Mouse (Mus musculus): Measurements from ENCODE around the gene Zbtb39.

The Zbtb39 gene

GRCm38 (mm10) chr10:127739083-127739660 is at the start of gene Zbtb39:
TSS of gene Zbtb39 (plus strand) at chr10:127739538.
- peak; percentile 80 for DNase-seq (ENCODE audit: low read depth, low spot score)

DNA sequence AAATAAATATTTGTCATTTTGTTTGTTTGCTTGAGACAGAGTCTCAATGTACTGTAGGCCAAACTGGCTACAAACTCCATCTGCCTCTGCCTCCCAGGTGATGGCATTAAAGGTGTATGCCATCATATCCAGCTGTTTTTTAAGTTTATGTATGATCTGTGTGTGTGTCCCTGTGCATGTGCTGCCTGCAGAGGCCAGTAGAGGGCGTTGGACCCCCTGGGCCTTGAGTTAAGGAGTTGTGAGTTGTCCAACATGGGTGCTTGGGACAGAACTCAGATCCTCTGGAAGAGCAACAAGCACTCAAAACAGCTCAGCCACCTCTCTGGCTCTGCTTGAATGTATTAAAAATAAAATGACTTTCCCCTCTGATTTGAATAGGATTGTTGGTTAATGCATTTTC is 48.3 kb upstream of the Zbtb39 start:
- no peak for DNase-seq (ENCODE audit: low read depth, low spot score)

GRCm38 (mm10) chr10:127694636-127695035 is 44.7 kb upstream of the Zbtb39 start:
- DNase-seq (ENCODE audit: low read depth, low spot score) = peak; percentile 44

DNA sequence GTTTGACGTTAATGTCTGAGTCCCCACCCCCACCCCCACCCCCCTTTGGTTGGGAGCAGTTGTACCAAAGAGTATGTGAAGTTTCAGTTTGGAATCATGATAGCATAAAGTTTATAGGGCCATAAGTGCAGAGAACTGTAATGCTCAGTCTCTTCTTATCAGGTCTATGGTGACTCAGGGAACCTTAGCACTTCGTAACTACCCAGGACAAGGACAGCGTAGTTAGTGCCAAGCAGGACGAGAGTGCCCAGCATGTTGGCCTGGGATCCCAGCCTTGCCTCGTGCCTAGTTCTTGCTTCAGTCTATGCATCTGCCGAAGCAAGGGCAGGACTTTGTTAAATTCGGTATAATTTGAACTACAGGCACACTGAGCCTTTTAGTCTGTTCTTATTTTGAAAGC is 43.6 kb upstream of the Zbtb39 start:
- no peak for DNase-seq (ENCODE audit: low read depth, low spot score)

- no peak for DNase-seq (ENCODE audit: low read depth, low spot score)
Measured at GRCm38 (mm10) chr10:127698966-127699365, 40.4 kb upstream of the Zbtb39 start.

DNA sequence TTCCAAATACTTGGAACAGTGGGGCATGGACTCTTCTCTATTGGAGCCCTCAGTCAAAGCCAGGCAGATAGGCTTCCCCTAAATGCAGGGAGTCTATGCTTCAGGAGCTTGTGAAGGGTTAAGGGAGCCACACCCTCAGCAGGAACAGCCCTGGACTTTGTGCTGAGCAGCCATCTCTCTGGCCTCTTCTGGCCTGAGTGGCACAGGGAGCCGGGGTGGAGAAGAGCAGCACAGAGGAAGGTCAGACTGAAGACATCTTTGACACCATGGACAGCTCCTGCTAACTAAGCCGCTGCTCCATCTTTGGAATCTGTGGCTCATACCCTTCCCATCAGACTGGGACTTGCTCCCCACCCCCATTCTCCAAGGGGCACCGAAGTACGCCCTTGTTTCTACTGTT is 36.0 kb upstream of the Zbtb39 start:
- DNase-seq (ENCODE audit: low read depth, low spot score) = no peak

- DNase-seq (ENCODE audit: low read depth, low spot score) = no peak
Measured at GRCm38 (mm10) chr10:127704293-127704692, 35.0 kb upstream of the Zbtb39 start.

- no peak for DNase-seq (ENCODE audit: low read depth, low spot score)
Measured at GRCm38 (mm10) chr10:127704766-127705220, 34.5 kb upstream of the Zbtb39 start, which contains the start of gene Myo1a. TSS of gene Myo1a (plus strand) at chr10:127705170.

DNA sequence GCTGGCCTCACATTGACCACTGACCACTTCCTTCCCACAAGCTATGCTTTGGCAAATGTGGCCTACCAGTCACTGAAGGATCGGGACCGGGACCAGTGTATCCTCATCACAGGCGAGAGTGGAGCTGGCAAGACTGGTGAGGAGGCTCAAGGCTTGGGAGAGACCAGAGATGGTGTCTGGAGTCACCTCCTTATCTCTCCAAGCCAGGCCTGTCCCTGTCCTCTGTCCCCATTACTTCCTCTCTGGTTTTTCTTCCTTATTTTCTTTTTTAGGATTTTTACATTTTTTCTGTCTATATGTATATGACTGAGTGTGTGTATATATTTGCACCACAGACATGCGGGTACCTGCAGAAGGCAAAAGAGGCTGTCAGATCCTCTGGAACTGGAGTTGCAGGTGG is 33.6 kb upstream of the Zbtb39 start:
- DNase-seq (ENCODE audit: low read depth, low spot score) = no peak

DNA sequence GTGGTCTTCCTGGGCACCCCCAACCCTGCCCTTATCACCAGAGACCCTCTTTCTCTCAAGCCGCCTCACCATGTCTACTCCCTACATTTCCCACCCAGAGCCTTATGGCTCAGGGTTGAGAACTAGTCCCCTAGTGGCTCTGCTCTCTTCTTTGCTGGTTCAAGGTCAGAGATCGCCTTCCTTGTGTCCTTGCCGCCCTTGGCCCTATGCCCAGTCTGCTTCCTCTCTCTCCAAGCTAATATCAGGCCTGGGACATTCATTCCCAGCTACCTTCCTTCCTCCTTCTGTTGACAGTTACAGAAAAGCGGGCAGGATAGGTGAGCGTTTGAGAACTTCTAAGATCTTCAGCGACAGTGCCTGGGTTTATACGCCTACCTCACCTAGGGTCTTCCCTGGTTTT is 31.6 kb upstream of the Zbtb39 start:
- no peak for DNase-seq (ENCODE audit: low read depth, low spot score)

- DNase-seq (ENCODE audit: low read depth, low spot score) = no peak
Measured at GRCm38 (mm10) chr10:127708850-127709370, 30.4 kb upstream of the Zbtb39 start.

DNA sequence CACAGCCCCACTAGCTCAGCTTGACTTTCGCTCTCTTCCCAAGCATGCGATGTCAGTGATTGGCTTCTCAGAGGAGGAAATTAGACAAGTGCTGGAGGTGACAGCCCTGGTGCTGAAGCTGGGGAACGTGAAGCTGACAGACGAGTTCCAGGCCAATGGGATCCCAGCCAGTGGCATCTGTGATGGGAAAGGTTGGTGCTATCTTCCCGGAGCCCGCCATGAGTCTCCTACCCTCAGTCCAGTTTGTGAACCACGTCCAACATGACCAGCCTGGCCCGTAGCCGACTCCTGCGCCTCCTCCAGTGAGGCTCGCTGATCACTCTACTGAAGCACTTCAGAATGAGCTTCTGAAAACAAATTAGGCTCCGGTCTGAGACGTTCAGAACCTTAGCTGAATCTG is 29.0 kb upstream of the Zbtb39 start:
- no peak for DNase-seq (ENCODE audit: low read depth, low spot score)

DNA sequence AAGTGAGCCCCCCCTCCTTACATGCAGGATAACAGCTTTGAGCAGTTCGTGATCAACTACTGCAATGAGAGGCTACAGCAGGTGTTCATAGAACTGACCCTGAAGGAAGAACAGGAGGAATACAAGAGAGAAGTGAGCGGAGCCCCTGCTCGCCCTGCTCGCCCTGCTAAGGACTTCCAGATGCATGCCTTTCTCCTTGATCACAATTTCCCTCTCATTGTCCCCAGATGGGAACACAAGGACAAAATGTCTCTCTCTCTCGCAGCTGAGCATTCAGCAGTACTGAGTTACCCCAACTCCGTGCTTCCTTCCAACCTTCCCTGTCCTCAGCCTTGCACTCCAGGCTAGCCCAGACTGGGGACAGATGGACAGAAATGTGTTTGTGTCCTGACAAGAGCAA is 26.6 kb upstream of the Zbtb39 start:
- no peak for DNase-seq (ENCODE audit: low read depth, low spot score)

DNA sequence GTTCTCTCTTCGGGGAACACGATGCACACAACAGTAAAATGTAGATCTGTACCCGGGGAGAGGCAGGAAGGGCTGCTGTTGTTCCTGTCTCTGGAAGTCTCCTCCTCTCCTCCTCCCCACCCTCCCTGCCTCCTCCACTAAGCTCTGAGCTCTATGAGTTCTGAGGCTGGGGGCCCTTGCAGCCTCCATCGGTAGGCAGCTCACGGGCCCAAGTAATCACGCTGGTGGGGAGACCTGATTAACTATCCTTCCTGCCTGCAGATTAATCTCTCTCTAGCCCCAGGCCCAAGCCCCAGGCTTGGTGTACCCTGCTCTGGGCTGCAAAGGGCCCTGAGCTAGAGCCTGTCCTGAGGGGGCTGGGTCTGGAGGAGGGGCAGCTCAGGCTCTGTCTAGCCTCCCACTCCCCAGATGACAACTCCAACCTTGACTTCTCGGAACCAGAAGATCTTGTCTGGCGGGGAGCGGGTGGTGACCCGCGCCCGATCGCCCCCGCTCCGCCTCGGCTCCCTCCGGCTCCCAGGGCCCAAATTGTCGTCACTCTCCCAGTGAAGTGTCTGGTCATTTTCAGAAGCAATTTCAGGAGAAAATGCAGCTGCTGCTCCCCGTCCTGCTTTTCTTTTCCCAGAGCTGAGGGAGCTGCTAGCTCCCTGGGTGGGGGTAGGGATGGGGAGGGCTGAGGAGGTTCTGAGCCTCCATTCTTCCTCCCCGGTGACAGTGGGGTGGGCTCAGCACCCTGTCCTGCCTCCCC is 17.5 kb upstream of the Zbtb39 start:
- DNase-seq (ENCODE audit: low read depth, low spot score) = no peak

DNA sequence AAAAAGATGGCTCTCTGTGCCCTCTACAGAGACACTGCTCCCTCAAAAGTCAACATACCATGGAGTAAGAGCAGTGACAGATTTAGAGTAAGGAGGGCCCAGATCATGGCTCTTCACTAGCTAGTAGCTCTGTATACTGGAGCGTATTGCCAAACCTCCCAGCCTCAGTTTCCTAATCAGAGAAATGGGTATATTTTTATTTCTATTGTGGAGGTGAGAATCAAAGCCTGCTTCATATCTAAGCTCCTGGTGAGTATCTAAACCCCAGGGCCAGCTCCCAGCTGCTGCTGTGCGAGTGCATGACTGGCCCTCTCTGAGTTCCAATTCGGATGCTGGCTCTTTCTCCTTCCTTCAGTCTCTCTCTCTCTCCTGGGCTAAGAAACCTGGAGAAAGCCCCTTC is 15.2 kb upstream of the Zbtb39 start, which contains the start of gene Tac2:
Gene Tac2 (plus strand): TSS at position 301 of the 400 bp plus-strand sequence.
- DNase-seq (ENCODE audit: low read depth, low spot score) = no peak

DNA sequence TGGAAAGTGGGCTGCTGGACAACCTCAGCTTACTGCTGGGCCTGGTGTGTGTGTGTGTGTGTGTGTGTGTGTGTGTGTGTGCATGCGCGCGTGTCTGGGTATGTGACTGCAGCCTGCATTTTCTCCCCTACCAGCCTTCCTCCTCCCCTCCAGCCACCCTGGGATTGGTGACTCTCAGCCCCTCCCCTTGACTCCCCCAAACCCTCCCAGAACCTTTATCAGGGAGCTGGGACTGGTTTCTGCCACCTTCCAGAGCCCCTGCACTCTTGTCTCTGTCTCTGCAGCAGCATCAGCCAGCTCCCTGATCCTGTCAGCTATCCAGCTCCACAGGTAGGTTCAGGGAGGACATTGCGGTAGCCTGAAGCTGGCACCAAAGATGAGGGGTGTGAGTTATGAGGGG is 14.2 kb upstream of the Zbtb39 start:
- DNase-seq (ENCODE audit: low read depth, low spot score) = no peak

DNA sequence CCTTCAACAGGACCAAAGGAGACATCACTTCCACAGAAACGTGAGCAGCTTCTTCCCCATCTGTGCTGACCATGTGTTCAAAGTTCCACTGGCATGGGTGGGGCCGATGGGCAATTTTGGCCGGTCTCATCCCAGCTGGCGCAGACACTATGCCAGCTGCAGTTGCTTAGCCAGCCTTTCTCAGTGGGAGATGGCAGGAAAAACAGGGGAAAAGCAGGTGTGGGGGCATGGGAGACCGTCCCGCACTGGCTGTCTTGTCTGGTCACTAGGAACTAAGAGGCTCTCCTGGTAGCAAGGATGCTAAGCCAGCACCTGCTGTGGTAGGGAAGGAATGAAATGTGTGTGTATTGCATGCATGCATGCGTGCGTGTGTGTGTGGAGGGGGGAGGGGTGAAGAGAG is 10.9 kb upstream of the Zbtb39 start:
- DNase-seq (ENCODE audit: low read depth, low spot score) = no peak

DNA sequence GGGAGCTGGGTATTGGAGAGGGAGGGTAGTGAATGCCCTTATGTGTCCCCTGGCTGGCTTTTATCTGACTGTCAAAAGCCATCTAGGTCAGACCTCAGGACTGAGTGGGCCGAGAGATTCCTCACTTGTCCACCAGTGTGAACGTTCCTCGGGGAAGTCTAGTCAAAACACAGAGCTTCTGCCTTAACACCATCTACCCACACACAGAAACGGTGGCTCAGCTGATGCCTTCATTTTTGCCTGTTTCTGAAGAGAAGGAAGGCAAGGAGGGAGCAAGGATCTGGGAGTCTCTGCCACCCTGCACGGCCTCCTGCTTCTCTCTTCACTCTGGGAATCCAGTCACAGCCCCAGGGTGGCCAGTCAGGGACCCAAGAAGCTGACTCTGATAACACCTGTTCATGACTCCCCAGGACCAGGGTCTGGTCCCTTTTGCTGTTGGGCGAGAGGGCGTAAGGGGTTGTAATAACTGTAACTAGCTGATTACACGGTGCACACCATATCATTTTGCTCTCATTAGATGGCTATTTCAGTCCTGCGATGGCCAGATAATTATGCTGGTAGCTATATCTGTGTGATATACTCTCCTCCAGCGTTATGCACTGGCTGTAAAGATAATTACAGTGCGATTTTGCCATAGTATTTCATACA is 8.9 kb upstream of the Zbtb39 start:
- DNase-seq (ENCODE audit: low read depth, low spot score) = no peak

DNA sequence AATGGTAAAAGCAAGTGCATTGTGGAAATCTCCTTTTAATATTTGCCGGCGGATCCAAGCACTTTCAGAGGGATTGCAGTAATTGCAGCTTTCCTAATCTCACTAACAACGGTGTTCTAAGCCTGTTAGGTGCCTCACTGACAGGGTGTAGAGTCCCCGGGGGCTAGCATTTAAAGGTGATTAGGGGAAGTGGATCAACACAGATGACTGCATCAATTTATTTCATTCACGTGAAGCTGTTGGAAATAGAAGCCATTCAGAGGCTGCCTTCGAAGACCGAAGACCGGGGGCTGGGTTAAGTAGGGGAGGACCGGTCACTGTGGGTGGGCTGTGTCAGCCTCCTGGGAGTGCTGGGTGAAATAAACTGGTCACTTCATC is 8.4 kb upstream of the Zbtb39 start:
- DNase-seq (ENCODE audit: low read depth, low spot score) = no peak

DNA sequence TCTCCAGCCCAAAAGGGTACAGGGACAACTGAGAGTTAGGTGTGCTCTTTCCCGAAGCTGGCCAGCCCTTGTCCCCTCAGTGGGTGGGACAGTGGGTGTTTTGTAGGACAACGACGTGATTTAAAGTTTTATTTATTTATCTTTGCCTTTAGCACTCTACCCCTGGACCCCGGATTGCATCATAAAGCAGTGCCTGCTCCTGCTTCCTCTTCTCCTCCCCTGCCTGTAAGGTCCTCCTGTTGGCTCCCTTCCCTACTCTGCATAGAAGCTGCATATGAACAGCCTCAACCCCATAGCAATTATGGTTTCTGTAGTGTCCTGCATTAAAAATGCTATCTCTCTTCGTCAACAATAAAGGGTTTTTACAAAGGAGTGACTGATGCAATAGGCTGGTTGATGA is 7.9 kb upstream of the Zbtb39 start:
- no peak for DNase-seq (ENCODE audit: low read depth, low spot score)

DNA sequence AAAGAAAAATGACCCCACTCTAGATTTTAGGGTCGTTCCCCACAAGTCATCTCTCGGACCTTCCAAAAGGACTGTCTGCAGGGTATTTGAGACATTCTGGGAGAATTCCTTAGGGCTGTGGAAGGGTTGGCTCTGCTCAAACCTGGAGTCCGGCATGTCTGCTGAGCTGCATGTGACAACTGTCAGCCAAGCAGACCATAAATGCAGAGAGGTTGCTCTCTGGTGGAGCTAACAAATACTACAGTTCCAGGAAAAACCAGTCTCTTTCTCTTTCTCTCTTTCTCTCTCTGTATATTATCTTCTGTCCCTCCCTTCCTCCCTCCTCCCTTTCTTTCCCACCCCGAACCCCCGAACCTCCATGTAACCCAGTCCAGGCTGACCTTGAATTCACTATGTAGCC is 4.9 kb upstream of the Zbtb39 start:
- DNase-seq (ENCODE audit: low read depth, low spot score) = no peak

- DNase-seq (ENCODE audit: low read depth, low spot score) = no peak
Measured at GRCm38 (mm10) chr10:127736266-127736665, 3.1 kb upstream of the Zbtb39 start.

- no peak for DNase-seq (ENCODE audit: low read depth, low spot score)
Measured at GRCm38 (mm10) chr10:127736916-127737315, 2.4 kb upstream of the Zbtb39 start.

Measured in CD4-positive helper T cell, adult 2 months (primary cell).